Mouse (Mus musculus) lung, postnatal 0 days (tissue): ENCODE measurements at regions not wholly inside any gene's neighbourhood (a gene's known extent, or its start where the extent isn't known, plus 50 kb on each side); places are given as distances from the start of the nearest gene placed in this dataset.

Source experiments
- ATAC-seq: fragments of 200-750 bp; cut with Nextera tagmentation; 2 replicates; pipeline ENCODE4 v1.8.0; 2017; ENCODE audit warnings: moderate library complexity
- DNase-seq: peaks from one replicate; pipeline ENCODE4 v3.0.0-alpha.2; 2016; ENCODE audit warnings: low spot score
- H3K27ac ChIP-seq: fragments of 300-500 bp; sonication (generic); 2 replicates; pipeline ENCODE4 v1.5.1; 2014; ENCODE audit warnings: antibody characterized with exemption, mild to moderate bottlenecking, low read length, mixed read lengths
- H3K27me3 ChIP-seq: fragments of 300-500 bp; sonication (generic); replicated peaks from 2 replicates; pipeline ENCODE4 v1.6.1; 2014; ENCODE audit warnings: low read length, mixed read lengths; ENCODE audit not compliant: insufficient read depth
- H3K36me3 ChIP-seq: fragments of 300-500 bp; sonication (generic); 2 replicates; pipeline ENCODE4 v1.6.1; 2014; ENCODE audit warnings: low read length, mixed read lengths; ENCODE audit not compliant: insufficient read depth
- H3K4me1 ChIP-seq: fragments of 300-500 bp; sonication (generic); 2 replicates; pipeline ENCODE4 v1.6.1; 2014; ENCODE audit warnings: antibody characterized with exemption, low read depth, low read length, mixed read lengths; ENCODE audit not compliant: insufficient read depth
- H3K4me2 ChIP-seq: fragments of 300-500 bp; sonication (generic); replicated peaks from 2 replicates; pipeline ENCODE4 v1.6.1; 2014; ENCODE audit warnings: low read depth, mild to moderate bottlenecking, low read length, moderate library complexity, mixed read lengths
- H3K4me3 ChIP-seq: fragments of 300-500 bp; sonication (generic); 2 replicates; pipeline ENCODE4 v1.5.1; 2014; ENCODE audit warnings: low read depth, low read length
- H3K9ac ChIP-seq: fragments of 300-500 bp; sonication (generic); replicated peaks from 2 replicates; pipeline ENCODE4 v1.6.1; 2014; ENCODE audit warnings: low read depth, mild to moderate bottlenecking
- H3K9me3 ChIP-seq: fragments of 300-500 bp; sonication (generic); 2 replicates; pipeline ENCODE4 v1.6.1; 2016; ENCODE audit warnings: low read length, mixed read lengths
- CTCF ChIP-seq: IDR thresholded peaks from 2 replicates; pipeline ENCODE4 v1.5.1; 2016; ENCODE audit warnings: antibody characterized with exemption, mild to moderate bottlenecking
- EP300 ChIP-seq: IDR thresholded peaks from 2 replicates; pipeline ENCODE4 v1.6.1; 2016; ENCODE audit warnings: antibody characterized with exemption, mild to moderate bottlenecking, control low read depth
- WGBS: fragments of 180-500 bp; shearing (Covaris S2); extraction: QIAGEN DNeasy Blood & Tissue Kit; methylation state at CpG from one replicate; pipeline ENCODE4 v1.1.7; 2014; 5-methylcytosine and 5-hydroxymethylcytosine counted together

DNA sequence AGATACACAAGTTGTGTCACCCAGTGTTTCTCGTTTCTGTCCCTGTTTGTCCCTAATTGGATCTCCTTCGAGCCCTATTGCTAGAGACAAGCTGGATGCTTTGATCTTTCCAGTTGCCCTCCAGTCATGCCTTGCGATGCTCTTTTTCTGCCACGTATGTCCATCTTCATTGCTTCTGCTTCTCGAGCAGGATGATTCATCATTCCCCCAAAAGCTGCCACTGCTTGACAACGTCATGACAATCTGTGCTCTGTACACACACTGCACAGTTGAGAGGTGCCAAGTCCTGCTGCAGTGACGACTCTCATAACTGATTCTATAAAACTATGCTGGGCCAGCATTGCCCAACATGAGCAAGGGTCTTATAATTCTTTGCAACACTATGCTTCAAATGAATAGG, 226.2 kb upstream of the Syt1 start:
- Histone ChIP-seq H3K27ac (no peak overlapping the region), H3K36me3 (no peaks in the 10 kb centered on the region), H3K9ac (no peak overlapping the region), H3K4me1 (no peaks in the 10 kb centered on the region), H3K4me3 (no peak overlapping the region), H3K27me3 (no peaks in the 10 kb centered on the region), H3K4me2 (no peak overlapping the region), H3K9me3 (no peaks in the 10 kb centered on the region)
- 61% methylated on average over 7 of the region's 7 CpGs for WGBS
- no peak for DNase-seq
- ATAC-seq: no peak
- TF ChIP-seq CTCF: no peak
- TF ChIP-seq EP300: no peak

GRCm38 (mm10) chr10:109226989-109227388, 216.2 kb upstream of the Syt1 start:
- no peaks in the 10 kb centered on the region for H3K27me3 ChIP-seq
- ATAC-seq (no peak), DNase-seq (no peak)
- TF ChIP-seq EP300 (no peak), CTCF (no peak)
- no peaks in the 10 kb centered on the region for H3K4me1 ChIP-seq
- H3K4me3 ChIP-seq: no peak overlapping the region
- no peaks in the 10 kb centered on the region for H3K36me3 ChIP-seq
- WGBS: 93% methylated on average over 3 of the region's 3 CpGs
- H3K9ac ChIP-seq: no peak overlapping the region
- H3K4me2 ChIP-seq: no peak overlapping the region
- no peaks in the 10 kb centered on the region for H3K9me3 ChIP-seq
- H3K27ac ChIP-seq: no peak overlapping the region

GRCm38 (mm10) chr10:109188761-109189503, 178.2 kb upstream of the Syt1 start:
- Histone ChIP-seq H3K27ac (no peak overlapping the region), H3K4me1 (no peaks in the 10 kb centered on the region), H3K4me2 (no peak overlapping the region), H3K27me3 (no peaks in the 10 kb centered on the region), H3K9ac (no peak overlapping the region), H3K36me3 (no peaks in the 10 kb centered on the region), H3K9me3 (no peaks in the 10 kb centered on the region), H3K4me3 (no peak overlapping the region)
- DNase-seq (no peak), ATAC-seq (no peak)
- WGBS: 59% methylated on average over 8 of the region's 8 CpGs
- TF ChIP-seq CTCF: no peak
- TF ChIP-seq EP300: no peak

DNA sequence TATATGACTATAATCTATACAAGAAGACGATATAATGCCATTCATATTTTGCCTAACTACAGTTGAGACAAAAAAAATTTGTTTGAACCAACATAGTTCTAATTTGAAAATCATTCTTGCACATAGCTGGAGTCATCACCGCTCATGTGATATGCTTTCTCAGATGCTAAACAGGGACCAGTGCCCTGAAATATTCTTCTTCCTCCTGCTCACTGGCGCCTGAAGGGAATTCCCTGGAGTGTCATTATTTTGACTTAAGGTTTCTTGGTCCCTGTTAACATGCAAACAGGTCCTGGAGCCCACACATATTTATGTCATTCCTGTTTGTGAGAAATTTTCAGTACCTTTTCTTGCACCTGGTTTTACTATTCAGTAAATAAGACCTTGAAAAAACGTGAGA, 177.5 kb upstream of the Syt1 start:
- no peak overlapping the region for H3K9ac ChIP-seq
- TF ChIP-seq EP300: no peak
- no peak for TF ChIP-seq CTCF
- no peak overlapping the region for H3K27ac ChIP-seq
- no peak for ATAC-seq
- H3K4me2 ChIP-seq: no peak overlapping the region
- no peak overlapping the region for H3K4me3 ChIP-seq
- no peaks in the 10 kb centered on the region for H3K36me3 ChIP-seq
- no peak for DNase-seq
- H3K4me1 ChIP-seq: no peaks in the 10 kb centered on the region
- H3K27me3 ChIP-seq: no peaks in the 10 kb centered on the region
- WGBS: 74% methylated on average over 4 of the region's 4 CpGs
- H3K9me3 ChIP-seq: no peaks in the 10 kb centered on the region

DNA sequence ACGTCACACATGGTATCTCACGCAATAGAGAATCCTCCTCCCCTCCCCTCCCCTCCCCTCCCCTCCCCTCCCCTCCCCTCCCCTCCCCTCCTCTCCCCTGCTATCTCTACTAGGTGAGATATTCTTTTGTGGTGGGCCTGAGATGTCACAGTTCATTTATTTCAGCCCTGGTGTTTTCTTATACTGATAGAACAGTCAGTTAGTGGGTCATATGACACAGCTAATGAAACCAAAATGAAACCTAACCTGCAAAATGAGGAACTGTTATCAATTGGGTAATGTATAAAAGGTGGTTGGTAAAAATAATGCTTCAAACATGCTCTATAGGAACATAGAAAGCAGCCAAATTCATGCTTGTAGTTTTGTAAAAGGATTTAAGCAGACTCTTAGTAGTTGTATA, 174.5 kb upstream of the Syt1 start:
- 17% methylated on average over 2 of the region's 2 CpGs for WGBS
- no peak overlapping the region for H3K4me3 ChIP-seq
- H3K36me3 ChIP-seq: no peaks in the 10 kb centered on the region
- ATAC-seq (no peak), DNase-seq (no peak)
- no peak overlapping the region for H3K4me2 ChIP-seq
- TF ChIP-seq CTCF (no peak), EP300 (no peak)
- H3K27me3 ChIP-seq: no peaks in the 10 kb centered on the region
- no peaks in the 10 kb centered on the region for H3K9me3 ChIP-seq
- H3K27ac ChIP-seq: no peak overlapping the region
- H3K4me1 ChIP-seq: no peaks in the 10 kb centered on the region
- H3K9ac ChIP-seq: no peak overlapping the region

DNA sequence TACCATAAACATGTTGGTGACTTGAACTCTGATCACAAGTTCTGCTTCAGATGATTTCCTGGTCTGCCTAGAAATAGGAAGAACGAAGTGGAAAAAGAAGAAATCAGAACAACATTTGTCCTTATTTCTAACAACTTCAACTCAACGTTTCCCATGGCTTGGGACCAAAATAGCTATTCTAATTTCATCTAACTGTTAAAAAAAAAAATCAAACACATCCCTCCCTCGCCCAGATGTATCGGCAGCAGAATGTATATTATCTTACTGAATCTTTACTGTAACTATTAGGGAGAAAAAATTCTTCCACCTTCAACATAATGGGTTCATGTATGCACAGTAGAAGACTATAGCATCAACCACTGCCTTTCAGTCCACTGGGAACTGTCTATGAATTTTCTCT, 169.7 kb upstream of the Syt1 start:
- no peak for ATAC-seq

GRCm38 (mm10) chr10:109160730-109161129, 149.9 kb upstream of the Syt1 start:
- WGBS: 85% methylated on average over 1 of the region's 1 CpGs
- H3K4me2 ChIP-seq: no peak overlapping the region
- H3K27ac ChIP-seq: no peak overlapping the region
- DNase-seq: no peak
- H3K4me3 ChIP-seq: no peak overlapping the region
- no peaks in the 10 kb centered on the region for H3K27me3 ChIP-seq
- no peak overlapping the region for H3K9ac ChIP-seq
- no peaks in the 10 kb centered on the region for H3K9me3 ChIP-seq
- H3K36me3 ChIP-seq: no peaks in the 10 kb centered on the region
- no peak for ATAC-seq
- TF ChIP-seq EP300 (no peak), CTCF (no peak)
- H3K4me1 ChIP-seq: no peaks in the 10 kb centered on the region

More for the DNA sequence above, 169.7 kb upstream of the Syt1 start:
- H3K4me3 ChIP-seq: no peak overlapping the region
- no peak for TF ChIP-seq CTCF
- TF ChIP-seq EP300: no peak
- H3K27me3 ChIP-seq: no peaks in the 10 kb centered on the region
- H3K36me3 ChIP-seq: no peaks in the 10 kb centered on the region
- no peak overlapping the region for H3K4me2 ChIP-seq
- no peak overlapping the region for H3K9ac ChIP-seq
- no peaks in the 10 kb centered on the region for H3K4me1 ChIP-seq
- no peaks in the 10 kb centered on the region for H3K9me3 ChIP-seq
- no peak overlapping the region for H3K27ac ChIP-seq
- WGBS: 69% methylated on average over 4 of the region's 4 CpGs
- no peak for DNase-seq
